Mouse (Mus musculus) erythroid progenitor cell, adult 5-6 weeks (primary cell): Measurements from ENCODE around the gene Mrps2. TPM values are rescaled to one million over a fixed set of nuclear protein-coding genes. Genes with fewer than 3 reads are reported as not detected.

Experiments used
- ATAC-seq: replicated peaks from 2 replicates; pipeline ENCODE4 v1.8.0; 2016; ENCODE audit warnings: moderate number of reproducible peaks, mild to moderate bottlenecking, moderate TSS enrichment, inconsistent platforms; ENCODE audit not compliant: poor library complexity, low FRiP score, severe bottlenecking
- total RNA-seq, 2 experiments: library from RNA; stranded (forward) in 1 of 2; stranded (reverse) in 1 of 2; fragments of 150-400 nt in 1 of 2; fragments of 186-747, 209-891 nt in 1 of 2; gene quantifications; 2 replicates each; pipeline versions ENCODE4 v1.2.3 to v1.2.4; 2015 to 2017; ENCODE audit warnings: low replicate concordance in 2 of 2

The Mrps2 gene
- total RNA-seq, 2 experiments from 2014 or later: 5.9 to 8.0 TPM

- no peak for ATAC-seq
Observed at GRCm38 (mm10) chr2:28514489-28514888, 46.6 kb downstream of the Mrps2 start.

GRCm38 (mm10) chr2:28517206-28517909 is 49.5 kb downstream of the Mrps2 start:
- ATAC-seq: no peak

GRCm38 (mm10) chr2:28518231-28518630 is 50.4 kb downstream of the Mrps2 start:
- ATAC-seq: no peak

GRCm38 (mm10) chr2:28520581-28520980 is 52.7 kb downstream of the Mrps2 start:
- ATAC-seq: no peak

Other genes starting within 250 kb of the Mrps2 start
- not detected in 2 replicates for gene Ppp1r26, start 21.3 kb upstream of the Mrps2 start, total RNA-seq (2015; ENCODE audit: low replicate concordance)
- gene Ppp1r26, start 21.3 kb upstream of the Mrps2 start, total RNA-seq (2017; ENCODE audit: low replicate concordance): not detected in 2 replicates
- gene 1700007K13Rik, start 1.7 kb upstream of the Mrps2 start, total RNA-seq (2015; ENCODE audit: low replicate concordance): not detected in 2 replicates
- not detected in 2 replicates for gene 1700007K13Rik, start 1.7 kb upstream of the Mrps2 start, total RNA-seq (2017; ENCODE audit: low replicate concordance)
- 2.9 TPM in 1 of 2 replicates, not detected in the other for gene Gbgt1, start 28.8 kb downstream of the Mrps2 start, total RNA-seq (2015; ENCODE audit: low replicate concordance)
- gene Gbgt1, start 28.8 kb downstream of the Mrps2 start, total RNA-seq (2017; ENCODE audit: low replicate concordance): 0.39 and 4.9 TPM in 2 replicates
- gene Gm10134, start 38.0 kb downstream of the Mrps2 start, total RNA-seq (2015; ENCODE audit: low replicate concordance): not detected in 2 replicates
- gene Gm10134, start 38.0 kb downstream of the Mrps2 start, total RNA-seq (2017; ENCODE audit: low replicate concordance): not detected in 2 replicates
- 0.36 and 0.84 TPM in 2 replicates for gene Ralgds, start 45.1 kb downstream of the Mrps2 start, total RNA-seq (2015; ENCODE audit: low replicate concordance)
- 0.90 and 0.98 TPM in 2 replicates for gene Ralgds, start 45.1 kb downstream of the Mrps2 start, total RNA-seq (2017; ENCODE audit: low replicate concordance)
- gene Cel, start 95.3 kb downstream of the Mrps2 start, total RNA-seq (2015; ENCODE audit: low replicate concordance): not detected in 2 replicates
- not detected in 2 replicates for gene Cel, start 95.3 kb downstream of the Mrps2 start, total RNA-seq (2017; ENCODE audit: low replicate concordance)
- 17.2 and 22.3 TPM in 2 replicates for gene Gtf3c5, start 115.7 kb downstream of the Mrps2 start, total RNA-seq (2015; ENCODE audit: low replicate concordance)
- gene Gtf3c5, start 115.7 kb downstream of the Mrps2 start, total RNA-seq (2017; ENCODE audit: low replicate concordance): 11.0 and 15.3 TPM in 2 replicates
- gene Gfi1b, start 153.9 kb downstream of the Mrps2 start, total RNA-seq (2015; ENCODE audit: low replicate concordance): 123 and 130 TPM in 2 replicates
- gene Gfi1b, start 153.9 kb downstream of the Mrps2 start, total RNA-seq (2017; ENCODE audit: low replicate concordance): 77.8 and 88.3 TPM in 2 replicates
- 13.0 and 16.9 TPM in 2 replicates for gene Tsc1, start 173.2 kb downstream of the Mrps2 start, total RNA-seq (2015; ENCODE audit: low replicate concordance)
- gene Tsc1, start 173.2 kb downstream of the Mrps2 start, total RNA-seq (2017; ENCODE audit: low replicate concordance): 20.0 and 24.8 TPM in 2 replicates
- gene Spaca9, start 231.7 kb downstream of the Mrps2 start, total RNA-seq (2015; ENCODE audit: low replicate concordance): not detected in 2 replicates
- gene Spaca9, start 231.7 kb downstream of the Mrps2 start, total RNA-seq (2017; ENCODE audit: low replicate concordance): not detected in 2 replicates
- gene Ak8, start 232.1 kb downstream of the Mrps2 start, total RNA-seq (2015; ENCODE audit: low replicate concordance): 0.84 TPM in 1 of 2 replicates, not detected in the other
- 0.26 TPM in 1 of 2 replicates, not detected in the other for gene Ak8, start 232.1 kb downstream of the Mrps2 start, total RNA-seq (2017; ENCODE audit: low replicate concordance)